Mouse (Mus musculus) testis, adult 2 months (tissue): ENCODE data around the gene Itpr1.

Source experiments
- CTCF ChIP-seq: fragments of 200-500 bp; IDR thresholded peaks from 2 replicates; pipeline ENCODE4 v1.5.1; 2012; ENCODE audit warnings: low read depth, mild to moderate bottlenecking, inconsistent platforms, low read length, moderate library complexity; ENCODE audit not compliant: control insufficient read depth, insufficient read depth, insufficient replicate concordance
- POLR2A ChIP-seq: fragments of 200-500 bp; IDR thresholded peaks from 2 replicates; pipeline ENCODE4 v1.6.1; 2012; ENCODE audit warnings: low read depth, mild to moderate bottlenecking, inconsistent platforms, low read length, moderate library complexity; ENCODE audit not compliant: control insufficient read depth

DNA sequence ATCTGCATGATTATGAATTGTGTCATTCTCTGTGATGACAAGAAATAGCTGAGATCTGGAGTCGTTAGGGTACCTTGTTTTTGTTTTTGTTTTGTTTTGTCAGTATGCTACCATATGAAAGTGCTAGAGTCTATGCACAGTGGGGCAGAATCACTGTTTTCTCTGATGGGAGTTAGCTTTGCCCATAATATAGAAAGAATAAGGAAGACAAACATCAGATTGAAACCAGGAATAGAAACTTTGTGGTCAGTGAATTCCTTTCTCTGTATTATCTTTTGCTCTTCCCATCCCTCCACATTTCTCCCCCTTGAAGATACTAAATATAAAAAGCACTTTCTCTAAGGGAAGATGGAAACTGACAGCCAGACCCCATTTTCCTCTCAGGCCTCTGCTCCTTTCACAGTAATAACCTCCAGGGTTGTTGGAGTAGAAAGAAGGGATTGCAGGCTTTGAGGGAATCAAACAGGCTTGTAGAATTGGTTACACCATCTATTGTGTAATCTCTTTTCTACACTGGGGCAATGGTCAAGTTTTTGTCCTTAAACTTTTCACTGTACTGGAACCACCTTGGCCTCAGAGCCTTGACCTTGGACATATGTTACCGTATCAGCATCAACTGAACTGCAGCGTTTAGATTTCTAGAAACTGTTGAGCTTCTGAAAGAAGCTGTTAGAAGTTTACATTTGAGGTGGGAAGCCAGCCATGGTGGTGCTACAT, 33.6 kb downstream of the Itpr1 start:
- TF ChIP-seq CTCF: no peak
- no peak for TF ChIP-seq POLR2A
